Mouse (Mus musculus) ES-Bruce4 (cell line): Measurements from ENCODE around the gene Fam71e2. TPM values are rescaled to one million over a fixed set of nuclear protein-coding genes. Genes with fewer than 3 reads are reported as not detected.

ENCODE experiments used
- H3K27ac ChIP-seq: 2 replicates; pipeline ENCODE4 v1.5.1; 2012; ENCODE audit warnings: low read length, inconsistent platforms; ENCODE audit not compliant: insufficient read depth
- H3K27me3 ChIP-seq: 2 replicates; pipeline ENCODE4 v1.6.1; 2012; ENCODE audit warnings: mild to moderate bottlenecking, low read length, inconsistent platforms; ENCODE audit not compliant: control insufficient read depth, poor library complexity, insufficient read depth, severe bottlenecking
- H3K36me3 ChIP-seq: 2 replicates; pipeline ENCODE4 v1.6.1; 2012; ENCODE audit warnings: inconsistent platforms, mild to moderate bottlenecking, low read length, moderate library complexity; ENCODE audit not compliant: control insufficient read depth, poor library complexity, insufficient read depth, severe bottlenecking
- H3K4me1 ChIP-seq: one replicate; pipeline ENCODE4 v1.8.1; 2011; ENCODE audit warnings: low read length; ENCODE audit not compliant: control insufficient read depth, insufficient read depth
- H3K4me3 ChIP-seq: 2 replicates; pipeline ENCODE4 v1.5.1; 2011; ENCODE audit warnings: low read depth, mild to moderate bottlenecking, low read length
- H3K9ac ChIP-seq: 2 replicates; pipeline ENCODE4 v1.6.1; 2012; ENCODE audit warnings: low read depth, mild to moderate bottlenecking, inconsistent platforms; ENCODE audit not compliant: poor library complexity, severe bottlenecking
- H3K9me3 ChIP-seq: replicated peaks from 2 replicates; pipeline ENCODE4 v1.6.1; 2012; ENCODE audit warnings: mild to moderate bottlenecking, low read length, inconsistent platforms; ENCODE audit not compliant: control insufficient read depth, poor library complexity, insufficient read depth, severe bottlenecking
- CTCF ChIP-seq: IDR thresholded peaks from one replicate; pipeline ENCODE4 v1.8.1; 2011; ENCODE audit warnings: low read depth, low read length
- EP300 ChIP-seq: IDR thresholded peaks from 2 replicates; pipeline ENCODE4 v1.6.1; 2011; ENCODE audit warnings: low read depth, low read length; ENCODE audit not compliant: insufficient read depth
- POLR2A ChIP-seq: IDR thresholded peaks from one replicate; pipeline ENCODE4 v1.8.1; 2011; ENCODE audit warnings: low read length; ENCODE audit not compliant: insufficient read depth
- polyA plus RNA-seq: library from polyadenylated mRNA; stranded (reverse); fragments of >200 nt; gene quantifications from 2 replicates; pipeline ENCODE4 v1.2.4, GENCODE M21; 2011; ENCODE audit warnings: low read depth; ENCODE audit not compliant: missing spikeins, insufficient read depth, insufficient read length

Fam71e2 gene
- polyA plus RNA-seq, 1 experiment: not detected

DNA sequence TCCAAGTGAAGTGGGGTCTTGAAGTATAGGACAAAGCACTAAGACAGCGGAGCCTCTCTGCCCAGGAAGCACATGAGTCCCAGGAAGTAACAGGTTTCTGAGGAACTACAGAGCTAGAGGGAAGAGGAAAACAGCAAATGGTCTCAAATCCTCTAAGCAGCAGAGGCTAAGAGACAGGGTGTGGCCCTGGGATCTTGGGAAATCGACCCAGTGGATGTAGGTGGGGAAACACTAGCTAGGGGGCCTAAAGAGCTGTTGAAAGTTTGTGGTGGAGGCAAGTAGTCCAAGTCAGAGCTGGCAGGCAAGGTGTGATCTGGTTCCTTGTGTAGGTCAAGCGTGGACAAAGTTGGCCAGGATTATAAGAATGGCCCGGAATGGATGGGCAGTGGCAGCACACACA, 22.8 kb downstream of the Fam71e2 start:
- Histone ChIP-seq H3K27me3 (no peaks in the 10 kb centered on the region), H3K36me3 (peaks cover 20% of the 10 kb centered on the region), H3K4me3 (no peak overlapping the region), H3K27ac (no peak overlapping the region), H3K4me1 (no peaks in the 10 kb centered on the region), H3K9ac (no peak overlapping the region), H3K9me3 (no peaks in the 10 kb centered on the region)
- TF ChIP-seq CTCF: no peak
- no peak for TF ChIP-seq EP300
- no peak for TF ChIP-seq POLR2A

DNA sequence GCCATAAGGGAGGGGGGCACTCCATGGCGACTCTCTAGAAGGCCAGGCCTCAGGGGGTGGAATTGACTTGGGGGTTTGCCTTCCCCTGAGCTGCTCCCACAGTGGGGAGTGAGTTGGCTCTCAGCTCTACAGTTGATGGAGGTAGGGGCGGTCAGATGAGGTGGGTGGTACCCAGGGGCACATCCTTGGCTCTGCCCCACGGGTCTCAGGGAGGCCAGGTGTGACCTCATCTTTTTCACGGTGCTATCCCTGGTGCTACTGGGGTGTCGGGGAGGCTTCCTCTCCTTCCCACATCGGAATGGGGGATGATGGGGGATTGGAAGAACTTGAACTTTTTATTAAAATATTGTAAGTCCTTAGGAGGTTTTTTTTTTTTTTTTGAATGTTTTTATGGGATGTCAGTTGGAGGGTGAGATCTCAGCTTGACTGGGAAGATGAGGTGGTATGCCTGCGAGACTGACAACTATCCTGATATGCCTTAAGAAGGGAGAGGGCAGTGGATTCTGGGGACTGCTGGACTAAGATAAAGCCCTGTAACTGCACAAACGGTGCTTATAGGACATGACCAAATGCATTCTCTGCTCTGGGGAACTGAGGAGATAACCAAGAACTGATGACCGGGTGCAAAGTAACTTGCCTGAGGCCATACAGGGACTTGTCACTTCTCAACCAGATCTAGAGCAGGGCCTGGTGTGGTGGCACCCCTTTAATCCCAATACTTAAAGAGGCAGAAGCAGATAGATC, 23.8 kb downstream of the Fam71e2 start:
- no peak for TF ChIP-seq POLR2A
- TF ChIP-seq EP300: no peak
- no peak for TF ChIP-seq CTCF
- H3K4me3 ChIP-seq: no peak overlapping the region
- H3K36me3 ChIP-seq: peaks cover 29% of the 10 kb centered on the region
- H3K27me3 ChIP-seq: no peaks in the 10 kb centered on the region
- no peaks in the 10 kb centered on the region for H3K9me3 ChIP-seq
- no peaks in the 10 kb centered on the region for H3K4me1 ChIP-seq
- H3K27ac ChIP-seq: no peak overlapping the region
- H3K9ac ChIP-seq: no peak overlapping the region

DNA sequence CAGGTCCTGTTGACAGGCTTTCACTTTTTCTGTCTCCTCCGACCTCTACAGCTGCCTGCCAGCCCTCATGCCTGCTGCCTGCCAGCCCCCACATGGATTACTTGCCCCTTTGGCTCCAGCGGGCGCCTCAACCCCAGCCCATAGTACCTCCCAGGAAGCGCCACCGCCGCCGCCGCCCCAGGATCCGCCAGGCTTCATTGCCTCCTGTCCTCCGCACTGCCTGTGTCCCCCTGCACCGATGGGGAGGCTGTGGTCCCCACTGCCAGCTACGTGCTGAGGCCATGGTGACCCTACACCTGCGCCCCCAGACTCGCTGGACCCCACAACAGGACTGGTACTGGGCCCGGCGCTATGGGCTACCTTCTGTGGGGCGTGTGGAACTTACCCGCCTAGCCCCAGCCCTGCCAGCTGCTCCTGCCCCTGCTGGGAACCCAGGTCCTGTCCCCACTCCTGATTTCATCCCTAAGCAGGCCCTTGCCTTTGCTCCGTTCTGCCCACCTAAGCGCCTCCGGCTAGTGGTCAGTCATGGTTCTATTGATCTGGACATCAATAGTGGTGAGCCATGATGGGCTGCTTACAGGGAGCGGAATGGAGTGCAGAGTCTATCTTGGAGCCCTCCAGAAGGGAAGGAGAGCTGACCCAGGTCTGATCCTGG, 24.6 kb downstream of the Fam71e2 start:
- Histone ChIP-seq H3K9me3 (no peaks in the 10 kb centered on the region), H3K27ac (no peak overlapping the region), H3K4me1 (no peaks in the 10 kb centered on the region), H3K4me3 (no peak overlapping the region), H3K9ac (no peak overlapping the region), H3K36me3 (peaks cover 32% of the 10 kb centered on the region), H3K27me3 (no peaks in the 10 kb centered on the region)
- TF ChIP-seq EP300 (no peak), POLR2A (no peak), CTCF (no peak)

GRCm38 (mm10) chr7:4744886-4745285, 26.2 kb downstream of the Fam71e2 start:
- no peaks in the 10 kb centered on the region for H3K4me1 ChIP-seq
- no peaks in the 10 kb centered on the region for H3K27me3 ChIP-seq
- H3K4me3 ChIP-seq: no peak overlapping the region
- H3K9ac ChIP-seq: no peak overlapping the region
- H3K9me3 ChIP-seq: no peaks in the 10 kb centered on the region
- TF ChIP-seq POLR2A (no peak), CTCF (no peak), EP300 (no peak)
- H3K27ac ChIP-seq: no peak overlapping the region
- H3K36me3 ChIP-seq: peaks cover 20% of the 10 kb centered on the region

DNA sequence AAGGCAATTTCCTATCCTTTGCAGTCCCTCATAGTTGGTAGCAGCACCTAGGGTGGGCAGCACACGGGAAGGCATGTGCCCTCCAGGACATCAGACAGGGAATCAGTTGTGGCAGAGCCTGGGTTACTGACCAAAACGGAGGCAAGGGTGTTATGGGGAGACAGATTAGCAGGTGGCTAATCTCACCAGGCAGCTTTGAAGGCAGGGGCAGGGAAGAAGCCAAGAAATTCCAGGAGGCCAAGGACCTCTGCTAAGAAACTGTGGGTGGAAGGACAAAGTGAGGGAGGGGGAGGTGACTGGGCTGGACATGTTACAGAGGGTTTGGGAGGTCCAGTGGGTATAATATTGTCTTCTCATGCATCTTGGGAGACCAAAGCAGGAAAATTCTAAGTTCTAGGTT, 27.7 kb downstream of the Fam71e2 start:
- Histone ChIP-seq H3K9ac (no peak overlapping the region), H3K27ac (no peak overlapping the region), H3K9me3 (no peaks in the 10 kb centered on the region), H3K27me3 (no peaks in the 10 kb centered on the region), H3K4me1 (no peaks in the 10 kb centered on the region), H3K36me3 (peaks cover 16% of the 10 kb centered on the region), H3K4me3 (no peak overlapping the region)
- TF ChIP-seq CTCF (no peak), POLR2A (no peak), EP300 (no peak)

DNA sequence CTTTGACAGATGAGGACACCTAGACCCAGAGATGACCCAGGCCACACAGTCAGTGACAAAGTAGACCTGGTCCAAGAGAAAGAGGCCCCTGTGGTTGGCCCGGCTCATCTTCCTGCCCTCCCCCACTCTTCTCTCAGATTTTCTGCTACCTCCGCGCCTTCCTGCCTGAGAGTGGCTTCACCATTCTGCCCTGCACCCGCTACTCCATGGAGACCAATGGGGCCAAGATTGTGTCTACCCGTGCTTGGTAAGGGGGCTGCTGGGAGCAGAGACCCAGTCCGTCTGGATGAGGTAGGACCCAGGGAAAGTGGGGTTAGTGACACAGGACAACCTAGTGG, 28.7 kb downstream of the Fam71e2 start:
- Histone ChIP-seq H3K9me3 (no peaks in the 10 kb centered on the region), H3K36me3 (peaks cover 16% of the 10 kb centered on the region), H3K27me3 (no peaks in the 10 kb centered on the region), H3K27ac (no peak overlapping the region), H3K9ac (no peak overlapping the region), H3K4me1 (no peaks in the 10 kb centered on the region), H3K4me3 (no peak overlapping the region)
- TF ChIP-seq EP300 (no peak), POLR2A (no peak), CTCF (no peak)
